Mouse (Mus musculus) olfactory bulb, adult 2 months (tissue): ENCODE measurements at regions not wholly inside any gene's neighbourhood (a gene's known extent, or its start where the extent isn't known, plus 50 kb on each side); places are given as distances from the start of the nearest gene placed in this dataset.

Source experiments
- H3K27ac ChIP-seq: fragments of 200-500 bp; 2 replicates; pipeline ENCODE4 v1.5.1; 2012; ENCODE audit warnings: low read depth, low read length; ENCODE audit not compliant: insufficient read depth
- H3K4me1 ChIP-seq: fragments of 200-500 bp; 2 replicates; pipeline ENCODE4 v1.6.1; 2012; ENCODE audit warnings: low read length; ENCODE audit not compliant: control insufficient read depth, insufficient read depth
- H3K4me3 ChIP-seq: fragments of 200-500 bp; 2 replicates; pipeline ENCODE4 v1.5.1; 2012; ENCODE audit warnings: mild to moderate bottlenecking, low read depth, low read length, moderate library complexity; ENCODE audit not compliant: insufficient read depth
- CTCF ChIP-seq: fragments of 200-500 bp; IDR thresholded peaks from 2 replicates; pipeline ENCODE4 v1.5.1; 2012; ENCODE audit warnings: low read depth, mild to moderate bottlenecking, low read length, moderate library complexity; ENCODE audit not compliant: insufficient read depth
- POLR2A ChIP-seq: fragments of 200-500 bp; IDR thresholded peaks from 2 replicates; pipeline ENCODE4 v1.6.1; 2012; ENCODE audit warnings: mild to moderate bottlenecking, low read depth, low read length, moderate library complexity; ENCODE audit not compliant: insufficient read depth
- WGBS: fragments of 180-500 bp; shearing (Covaris S2); methylation state at CpG from one replicate; pipeline ENCODE4 v1.1.7; 2018; 5-methylcytosine and 5-hydroxymethylcytosine counted together

GRCm38 (mm10) chr1:186250316-186250715, 133.2 kb upstream of the Lyplal1 start:
- Histone ChIP-seq H3K27ac (no peak overlapping the region), H3K4me1 (peaks cover 2% of the 10 kb centered on the region; the same call in 1 of the 2 replicates), H3K4me3 (no peak overlapping the region)
- TF ChIP-seq POLR2A, result no peak
- TF ChIP-seq CTCF, result no peak
- WGBS, result 38% methylated on average over 4 of the region's 4 CpGs

DNA sequence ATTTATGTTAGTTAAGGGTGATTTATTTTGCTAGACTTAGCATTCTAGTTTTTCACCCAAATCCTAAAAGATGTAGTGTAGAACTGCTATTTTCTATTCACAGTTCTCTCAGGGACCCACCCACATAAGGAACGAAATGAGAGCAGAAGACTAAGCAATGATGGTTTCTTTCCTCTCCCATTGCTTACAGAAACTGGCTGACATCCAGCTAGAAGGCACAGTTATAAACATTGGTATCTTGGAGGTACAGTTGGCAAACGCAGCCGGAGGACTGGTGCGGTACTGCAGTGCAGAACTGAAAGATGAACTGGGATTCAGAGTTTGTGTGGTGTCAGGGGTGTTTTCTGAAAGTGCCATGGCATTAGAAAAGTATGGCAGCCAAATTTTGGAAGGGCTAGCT, 132.1 kb upstream of the Lyplal1 start:
- Histone ChIP-seq H3K4me3 (no peak overlapping the region), H3K27ac (no peak overlapping the region), H3K4me1 (peaks cover 2% of the 10 kb centered on the region; the same call in 1 of the 2 replicates)
- WGBS, result 36% methylated on average over 4 of the region's 4 CpGs
- no peak for TF ChIP-seq POLR2A
- no peak for TF ChIP-seq CTCF

GRCm38 (mm10) chr1:186245723-186246440, 128.8 kb upstream of the Lyplal1 start:
- Histone ChIP-seq H3K4me3 (no peak overlapping the region), H3K27ac (no peak overlapping the region), H3K4me1 (peaks cover 2% of the 10 kb centered on the region; the same call in 1 of the 2 replicates)
- no peak for TF ChIP-seq POLR2A
- no peak for TF ChIP-seq CTCF
- WGBS, result 70% methylated on average over 7 of the region's 7 CpGs

GRCm38 (mm10) chr1:186241112-186241511, 124.0 kb upstream of the Lyplal1 start:
- Histone ChIP-seq H3K4me3 (no peak overlapping the region), H3K4me1 (no peaks in the 10 kb centered on the region), H3K27ac (no peak overlapping the region)
- no peak for TF ChIP-seq CTCF
- 89% methylated on average over 2 of the region's 2 CpGs for WGBS

- 84% methylated on average over 6 of the region's 6 CpGs for WGBS
- Histone ChIP-seq H3K27ac (no peak overlapping the region), H3K4me3 (no peak overlapping the region), H3K4me1 (no peaks in the 10 kb centered on the region)
- no peak for TF ChIP-seq POLR2A
- TF ChIP-seq CTCF, result no peak
These were observed 120.4 kb upstream of the Lyplal1 start for GRCm38 (mm10) chr1:186237556-186237955.

GRCm38 (mm10) chr1:186236267-186237020, 119.3 kb upstream of the Lyplal1 start:
- Histone ChIP-seq H3K4me1 (no peaks in the 10 kb centered on the region), H3K27ac (no peak overlapping the region), H3K4me3 (no peak overlapping the region)
- 71% methylated on average over 7 of the region's 7 CpGs for WGBS
- TF ChIP-seq CTCF (no peak), POLR2A (no peak)

- Histone ChIP-seq H3K4me3 (no peak overlapping the region), H3K4me1 (no peaks in the 10 kb centered on the region; the same call in 1 of the 2 replicates), H3K27ac (no peak overlapping the region)
- TF ChIP-seq CTCF (no peak), POLR2A (no peak)
- WGBS, result 92% methylated on average over 6 of the region's 6 CpGs
These were observed 117.4 kb upstream of the Lyplal1 start for GRCm38 (mm10) chr1:186234536-186234935.

DNA sequence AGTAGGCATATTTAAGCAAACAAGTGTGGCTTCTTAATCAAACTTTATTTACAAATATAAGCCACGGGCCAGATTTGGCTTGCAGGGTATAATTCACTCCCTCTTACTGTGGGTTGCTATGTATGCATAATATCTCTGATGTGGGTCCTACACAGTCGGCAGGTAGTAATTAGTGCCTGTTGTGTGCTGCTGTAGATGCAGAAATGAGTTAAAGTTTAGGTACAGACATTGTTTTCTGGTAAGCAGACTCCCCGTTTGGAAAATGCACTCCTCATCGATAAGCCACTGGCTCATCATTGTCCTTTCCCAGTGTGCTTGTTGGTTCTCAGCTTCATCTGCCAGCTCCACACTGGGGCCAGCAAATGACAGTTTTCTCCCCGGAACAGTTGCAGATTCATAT, 113.4 kb upstream of the Lyplal1 start:
- Histone ChIP-seq H3K27ac (no peak overlapping the region), H3K4me1 (no peaks in the 10 kb centered on the region; the same call in 1 of the 2 replicates), H3K4me3 (no peak overlapping the region)
- WGBS, result 38% methylated on average over 5 of the region's 5 CpGs
- TF ChIP-seq CTCF (no peak), POLR2A (no peak)

GRCm38 (mm10) chr1:186229856-186230255, 112.7 kb upstream of the Lyplal1 start:
- TF ChIP-seq POLR2A (no peak), CTCF (no peak)
- 85% methylated on average over 6 of the region's 6 CpGs for WGBS

GRCm38 (mm10) chr1:186228396-186228795, 111.3 kb upstream of the Lyplal1 start:
- 85% methylated on average over 4 of the region's 4 CpGs for WGBS
- no peak for TF ChIP-seq CTCF
- TF ChIP-seq POLR2A, result no peak
- Histone ChIP-seq H3K4me1 (no peaks in the 10 kb centered on the region; the same call in 1 of the 2 replicates), H3K4me3 (no peak overlapping the region), H3K27ac (no peak overlapping the region)

More at GRCm38 (mm10) chr1:186229856-186230255, 112.7 kb upstream of the Lyplal1 start:
- H3K27ac ChIP-seq, result no peak overlapping the region
- no peak overlapping the region for H3K4me3 ChIP-seq
- no peaks in the 10 kb centered on the region; the same call in 1 of the 2 replicates for H3K4me1 ChIP-seq
